Mouse (Mus musculus): ENCODE results near the gene Ly6g6e.
"Not testable (repeated sequence)": the region's sequence is repeated elsewhere in the genome, so short reads cannot be mapped to it uniquely, and the experiment has no call there.

The Ly6g6e gene

GRCm38 (mm10) chr17:35076507-35077176 is at the start of gene Ly6g6e:
Gene Ly6g6e, plus strand, starts transcription at chr17:35076902.
- DNase-seq (ENCODE audit: extremely low spot score), result no peak

GRCm38 (mm10) chr17:35027277-35028068 is 49.2 kb upstream of the Ly6g6e start, which contains the start of gene Sapcd1:
Gene Sapcd1, minus strand, starts transcription at chr17:35028016.
- DNase-seq (ENCODE audit: extremely low spot score), result no peak

- no peak for DNase-seq (ENCODE audit: extremely low spot score)
Measured at GRCm38 (mm10) chr17:35028315-35028714, 48.4 kb upstream of the Ly6g6e start.

- DNase-seq (ENCODE audit: extremely low spot score), result no peak
Measured at GRCm38 (mm10) chr17:35029691-35030532, 46.8 kb upstream of the Ly6g6e start.

- no peak for DNase-seq (ENCODE audit: extremely low spot score)
Measured at GRCm38 (mm10) chr17:35031272-35031671, 45.4 kb upstream of the Ly6g6e start.

GRCm38 (mm10) chr17:35031880-35032279 is 44.8 kb upstream of the Ly6g6e start:
- DNase-seq (ENCODE audit: extremely low spot score), result no peak

- DNase-seq (ENCODE audit: extremely low spot score), result no peak
Measured at GRCm38 (mm10) chr17:35032323-35032870, 44.3 kb upstream of the Ly6g6e start.

- DNase-seq (ENCODE audit: extremely low spot score), result not testable (repeated sequence)
Measured at GRCm38 (mm10) chr17:35033703-35034102, 43.0 kb upstream of the Ly6g6e start.

- DNase-seq (ENCODE audit: extremely low spot score), result no peak
Measured at GRCm38 (mm10) chr17:35034896-35035295, 41.8 kb upstream of the Ly6g6e start.

GRCm38 (mm10) chr17:35039121-35039873 is 37.4 kb upstream of the Ly6g6e start:
- DNase-seq (ENCODE audit: extremely low spot score), result no peak

- no peak for DNase-seq (ENCODE audit: extremely low spot score)
Measured at GRCm38 (mm10) chr17:35043794-35044193, 32.9 kb upstream of the Ly6g6e start.

GRCm38 (mm10) chr17:35044904-35045806 is 31.5 kb upstream of the Ly6g6e start:
- no peak for DNase-seq (ENCODE audit: extremely low spot score)

GRCm38 (mm10) chr17:35045807-35046680 is 30.7 kb upstream of the Ly6g6e start:
- no peak for DNase-seq (ENCODE audit: extremely low spot score)

- DNase-seq (ENCODE audit: extremely low spot score), result peak; percentile 99
Measured at GRCm38 (mm10) chr17:35046681-35047455, 29.8 kb upstream of the Ly6g6e start, which contains the start of gene Msh5. Gene Msh5, minus strand, starts transcription at chr17:35046745.

GRCm38 (mm10) chr17:35047688-35048087 is 29.0 kb upstream of the Ly6g6e start:
- DNase-seq (ENCODE audit: extremely low spot score), result no peak

GRCm38 (mm10) chr17:35048149-35048931 is 28.4 kb upstream of the Ly6g6e start:
- peak; percentile 39 for DNase-seq (ENCODE audit: extremely low spot score)

GRCm38 (mm10) chr17:35048932-35049440 is 27.7 kb upstream of the Ly6g6e start:
- no peak for DNase-seq (ENCODE audit: extremely low spot score)

Data from embryo, embryonic 9.5 days (tissue).